Mouse (Mus musculus): Measurements from ENCODE around the gene Sox5. TPM values are rescaled to one million over a fixed set of nuclear protein-coding genes. Genes with fewer than 3 reads are reported as not detected.

Gene Sox5
- polyA plus RNA-seq, 1 experiment from 2014 or later = 61.5 TPM

DNA sequence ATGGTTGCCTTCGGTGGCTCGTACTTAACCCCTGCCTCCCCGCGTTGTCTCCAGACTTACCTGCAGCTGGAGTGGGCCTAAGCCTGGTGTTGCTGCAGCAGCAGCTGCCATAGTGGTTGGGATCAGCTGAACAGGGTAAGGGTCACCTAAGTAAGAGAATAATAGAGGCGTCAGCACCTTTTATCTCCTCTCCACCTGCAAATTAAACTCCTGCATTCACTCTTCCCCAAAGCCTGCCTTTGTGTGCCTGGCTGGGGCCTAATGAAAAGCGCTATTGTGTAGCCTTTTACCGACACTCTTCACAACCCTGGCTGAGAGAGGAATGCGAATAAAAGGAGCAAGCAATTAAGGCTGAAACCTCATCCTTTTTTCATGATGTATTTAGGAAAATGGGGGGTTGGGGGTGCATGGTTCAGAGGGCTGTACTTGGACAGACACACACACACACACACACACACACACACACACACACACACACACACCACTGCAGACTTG, 840.4 kb downstream of the Sox5 start:
- H3K27ac ChIP-seq (ENCODE audit: low read depth, low read length) = peak overlapping the region; percentile 64; the same call in 1 of the 2 replicates
- ATAC-seq (replicated peaks; ENCODE audit: low FRiP score) = peak; percentile 91
- H3K27me3 ChIP-seq (ENCODE audit: control insufficient read depth, insufficient read depth, low read length) = no peaks in the 10 kb centered on the region
- H3K4me2 ChIP-seq (ENCODE audit: low read depth, low read length, severe bottlenecking) = no peak overlapping the region
- no peak overlapping the region for H3K9ac ChIP-seq (ENCODE audit: low read length)
- H3K9me3 ChIP-seq (ENCODE audit: control insufficient read depth, low read length) = no peaks in the 10 kb centered on the region
- H3K4me1 ChIP-seq (replicated peaks; ENCODE audit: control insufficient read depth, insufficient read depth, low read length) = peaks cover 6% of the 10 kb centered on the region; the same call in 1 of the 2 replicates
- 8% methylated on average over 8 of the region's 8 CpGs for WGBS
- H3K4me3 ChIP-seq (ENCODE audit: low read depth, low read length) = no peak overlapping the region
- peak; percentile 67 for DNase-seq (ENCODE audit: low spot score)
- H3K36me3 ChIP-seq (ENCODE audit: control insufficient read depth, insufficient read depth, low read length) = no peaks in the 10 kb centered on the region; the same call in 1 of the 2 replicates

DNA sequence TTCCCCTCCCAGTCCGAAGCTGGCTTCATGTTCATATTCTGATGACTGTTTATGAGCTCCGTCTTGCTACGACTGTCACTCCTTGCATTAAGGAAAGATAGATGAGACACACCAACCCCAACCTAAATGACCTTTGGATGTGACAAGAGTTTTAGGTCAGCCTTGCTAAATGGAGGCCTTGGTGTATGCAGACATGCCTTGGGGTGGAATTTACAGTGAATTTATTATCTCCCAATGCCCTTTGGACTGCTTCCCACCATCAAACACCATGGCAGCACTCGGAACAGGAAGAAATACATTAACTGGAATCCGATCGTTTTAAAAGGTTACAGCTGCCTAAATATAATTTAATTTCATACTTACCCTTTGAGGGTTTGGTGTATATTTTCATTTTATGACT, 858.6 kb downstream of the Sox5 start:
- H3K36me3 ChIP-seq (ENCODE audit: control insufficient read depth, insufficient read depth, low read length) = no peaks in the 10 kb centered on the region
- ATAC-seq (replicated peaks; ENCODE audit: low FRiP score) = no peak
- H3K4me2 ChIP-seq (ENCODE audit: low read depth, low read length, severe bottlenecking) = no peak overlapping the region
- H3K27ac ChIP-seq (ENCODE audit: low read depth, low read length) = no peak overlapping the region
- WGBS = 87% methylated on average over 6 of the region's 6 CpGs
- DNase-seq (ENCODE audit: low spot score) = no peak
- H3K4me1 ChIP-seq (replicated peaks; ENCODE audit: control insufficient read depth, insufficient read depth, low read length) = peaks cover 4% of the 10 kb centered on the region; the same call in 1 of the 2 replicates
- H3K9me3 ChIP-seq (ENCODE audit: control insufficient read depth, low read length) = no peaks in the 10 kb centered on the region
- no peaks in the 10 kb centered on the region for H3K27me3 ChIP-seq (ENCODE audit: control insufficient read depth, insufficient read depth, low read length)
- no peak overlapping the region for H3K9ac ChIP-seq (ENCODE audit: low read length)
- no peak overlapping the region for H3K4me3 ChIP-seq (ENCODE audit: low read depth, low read length)

DNA sequence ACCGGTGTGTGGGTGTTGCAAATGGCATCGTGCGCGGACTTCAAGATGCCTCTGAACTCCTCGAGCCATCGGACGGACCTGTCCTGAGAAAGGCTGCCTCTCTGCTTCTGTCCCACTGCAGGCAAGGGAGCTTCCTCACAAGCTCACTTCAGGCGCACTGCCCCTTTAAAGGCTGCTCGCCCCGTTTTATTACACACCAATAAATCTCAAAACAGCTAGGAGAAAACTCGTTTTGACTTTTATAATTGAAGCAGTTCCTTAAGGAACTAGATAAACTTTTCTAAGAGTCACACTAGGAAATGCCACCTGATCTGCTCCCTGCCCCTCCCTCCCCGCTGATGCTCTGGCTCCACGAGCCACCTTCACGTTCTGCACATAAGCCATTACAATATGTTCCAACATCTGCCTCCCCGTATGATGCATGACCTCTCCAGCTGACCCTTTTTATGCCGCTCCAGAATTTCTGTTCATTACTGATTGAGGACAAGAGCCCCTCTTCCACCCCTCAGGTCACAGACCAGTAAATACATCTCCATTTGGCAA, 863.3 kb downstream of the Sox5 start:
- Histone ChIP-seq H3K4me2 (ENCODE audit: low read depth, low read length, severe bottlenecking) (no peak overlapping the region), H3K27ac (ENCODE audit: low read depth, low read length) (no peak overlapping the region), H3K9ac (ENCODE audit: low read length) (no peak overlapping the region), H3K27me3 (ENCODE audit: control insufficient read depth, insufficient read depth, low read length) (no peaks in the 10 kb centered on the region), H3K9me3 (ENCODE audit: control insufficient read depth, low read length) (no peaks in the 10 kb centered on the region), H3K36me3 (ENCODE audit: control insufficient read depth, insufficient read depth, low read length) (no peaks in the 10 kb centered on the region), H3K4me3 (ENCODE audit: low read depth, low read length) (no peak overlapping the region), H3K4me1 (replicated peaks; ENCODE audit: control insufficient read depth, insufficient read depth, low read length) (peaks cover 4% of the 10 kb centered on the region; the same call in 1 of the 2 replicates)
- DNase-seq (ENCODE audit: low spot score) = no peak
- ATAC-seq (replicated peaks; ENCODE audit: low FRiP score) = no peak
- WGBS = 68% methylated on average over 16 of the region's 16 CpGs

DNA sequence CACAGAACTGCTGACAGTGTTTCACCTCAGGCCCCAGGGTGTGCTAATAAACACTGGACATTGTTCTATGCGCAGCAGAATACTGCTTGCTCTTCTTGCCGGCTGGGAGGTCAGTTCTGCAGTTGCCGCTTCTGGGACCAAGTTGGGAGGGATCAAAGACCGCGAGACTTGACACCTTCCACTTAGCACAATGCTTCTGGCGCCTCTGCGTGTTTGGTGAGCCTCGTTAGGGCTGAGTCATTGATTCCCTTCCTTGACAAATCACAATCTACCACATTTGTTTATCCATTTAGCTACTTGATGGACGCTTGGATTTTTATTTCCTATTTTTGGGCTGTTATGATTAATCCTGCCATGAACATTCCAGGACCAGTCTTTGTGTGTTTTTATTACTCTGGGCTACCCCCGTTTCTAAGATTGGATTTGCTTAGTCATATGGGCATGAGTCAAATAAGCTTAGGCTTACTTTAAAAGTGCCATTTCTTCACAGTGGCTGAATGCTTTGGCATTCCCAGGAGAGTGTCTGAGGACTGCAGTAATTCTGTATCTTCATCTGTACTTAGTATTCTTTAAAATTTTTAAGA, 865.5 kb downstream of the Sox5 start:
- no peak for ATAC-seq (replicated peaks; ENCODE audit: low FRiP score)
- 65% methylated on average over 10 of the region's 10 CpGs for WGBS
- no peak for DNase-seq (ENCODE audit: low spot score)

DNA sequence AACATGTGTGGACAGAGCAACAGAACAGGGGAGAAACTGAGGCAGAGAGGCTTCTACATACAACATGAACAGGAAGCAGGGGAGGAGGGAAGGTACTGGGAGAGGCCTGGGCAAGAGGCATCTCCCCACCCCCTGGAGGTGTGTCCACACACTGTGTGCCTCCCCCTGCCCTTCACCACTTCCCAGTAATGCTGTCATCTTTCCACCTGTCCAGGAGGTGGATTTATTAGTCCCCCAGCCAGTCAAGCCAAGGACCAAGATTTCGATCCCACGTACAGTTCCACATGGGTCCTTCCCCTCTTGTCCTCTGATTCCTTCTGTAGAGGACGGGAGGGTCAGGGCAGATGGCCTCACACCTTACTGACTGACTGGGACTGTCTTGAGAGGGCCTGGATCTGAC, 866.1 kb downstream of the Sox5 start:
- DNase-seq (ENCODE audit: low spot score) (no peak), ATAC-seq (replicated peaks; ENCODE audit: low FRiP score) (0 out of 2 replicates have a peak, but pooled peaks have one; percentile 25)
- H3K27ac ChIP-seq (ENCODE audit: low read depth, low read length) = no peak overlapping the region
- H3K9me3 ChIP-seq (ENCODE audit: control insufficient read depth, low read length) = no peaks in the 10 kb centered on the region
- H3K9ac ChIP-seq (ENCODE audit: low read length) = no peak overlapping the region
- H3K27me3 ChIP-seq (ENCODE audit: control insufficient read depth, insufficient read depth, low read length) = no peaks in the 10 kb centered on the region
- H3K4me2 ChIP-seq (ENCODE audit: low read depth, low read length, severe bottlenecking) = no peak overlapping the region
- H3K4me1 ChIP-seq (replicated peaks; ENCODE audit: control insufficient read depth, insufficient read depth, low read length) = peaks cover 4% of the 10 kb centered on the region; the same call in 1 of the 2 replicates
- no peaks in the 10 kb centered on the region for H3K36me3 ChIP-seq (ENCODE audit: control insufficient read depth, insufficient read depth, low read length)
- H3K4me3 ChIP-seq (ENCODE audit: low read depth, low read length) = no peak overlapping the region
- WGBS = 88% methylated on average over 3 of the region's 3 CpGs

More for the DNA sequence above, 865.5 kb downstream of the Sox5 start:
- Histone ChIP-seq H3K36me3 (ENCODE audit: control insufficient read depth, insufficient read depth, low read length) (no peaks in the 10 kb centered on the region), H3K27me3 (ENCODE audit: control insufficient read depth, insufficient read depth, low read length) (no peaks in the 10 kb centered on the region), H3K4me1 (replicated peaks; ENCODE audit: control insufficient read depth, insufficient read depth, low read length) (peaks cover 4% of the 10 kb centered on the region; the same call in 1 of the 2 replicates), H3K4me3 (ENCODE audit: low read depth, low read length) (no peak overlapping the region), H3K9me3 (ENCODE audit: control insufficient read depth, low read length) (no peaks in the 10 kb centered on the region), H3K9ac (ENCODE audit: low read length) (no peak overlapping the region), H3K27ac (ENCODE audit: low read depth, low read length) (no peak overlapping the region), H3K4me2 (ENCODE audit: low read depth, low read length, severe bottlenecking) (no peak overlapping the region)

DNA sequence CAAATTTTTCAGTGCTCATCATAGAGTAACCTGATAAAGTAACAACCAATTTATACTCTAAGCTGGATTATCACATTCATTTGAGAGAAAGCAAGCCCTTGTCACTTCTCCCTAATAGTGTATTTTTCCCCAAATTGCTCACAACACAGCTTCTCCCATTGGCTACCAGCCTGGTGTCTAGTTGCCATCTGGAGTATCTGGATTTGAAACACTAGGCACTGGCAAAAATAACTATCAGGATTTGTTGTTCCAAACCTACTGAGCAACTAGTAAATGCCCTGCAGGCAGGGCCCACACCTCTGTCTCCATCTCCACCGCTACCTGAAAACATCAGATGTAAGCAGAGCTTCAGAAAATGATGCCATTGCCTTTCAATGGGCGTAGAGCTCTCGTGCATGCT, 869.5 kb downstream of the Sox5 start:
- H3K9me3 ChIP-seq (ENCODE audit: control insufficient read depth, low read length) = no peaks in the 10 kb centered on the region
- DNase-seq (ENCODE audit: low spot score) (no peak), ATAC-seq (replicated peaks; ENCODE audit: low FRiP score) (no peak)
- no peak overlapping the region for H3K27ac ChIP-seq (ENCODE audit: low read depth, low read length)
- H3K9ac ChIP-seq (ENCODE audit: low read length) = no peak overlapping the region
- H3K4me3 ChIP-seq (ENCODE audit: low read depth, low read length) = no peak overlapping the region
- 92% methylated on average over 3 of the region's 3 CpGs for WGBS
- H3K4me2 ChIP-seq (ENCODE audit: low read depth, low read length, severe bottlenecking) = no peak overlapping the region
- no peaks in the 10 kb centered on the region for H3K36me3 ChIP-seq (ENCODE audit: control insufficient read depth, insufficient read depth, low read length)
- no peaks in the 10 kb centered on the region for H3K27me3 ChIP-seq (ENCODE audit: control insufficient read depth, insufficient read depth, low read length)
- H3K4me1 ChIP-seq (replicated peaks; ENCODE audit: control insufficient read depth, insufficient read depth, low read length) = no peaks in the 10 kb centered on the region

DNA sequence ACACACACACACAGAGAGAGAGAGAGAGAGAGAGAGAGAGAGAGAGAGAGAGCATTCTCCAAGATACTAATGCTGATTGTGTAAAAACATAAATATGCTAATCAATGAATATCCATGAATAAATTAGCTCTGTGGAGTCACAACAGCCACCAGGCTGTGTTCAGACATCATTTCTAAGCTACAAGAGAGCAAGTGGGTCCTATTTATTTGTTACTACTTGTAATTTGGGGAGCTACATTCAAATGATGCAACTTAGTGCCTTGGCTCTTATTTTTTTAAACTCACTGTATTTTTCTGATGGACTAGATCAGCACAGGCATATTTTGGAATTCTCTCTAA, 877.1 kb downstream of the Sox5 start:
- H3K27ac ChIP-seq (ENCODE audit: low read depth, low read length) = peak overlapping the region; percentile 31; the same call in 1 of the 2 replicates
- ATAC-seq (replicated peaks; ENCODE audit: low FRiP score) (peak; percentile 34), DNase-seq (ENCODE audit: low spot score) (no peak)
- H3K27me3 ChIP-seq (ENCODE audit: control insufficient read depth, insufficient read depth, low read length) = no peaks in the 10 kb centered on the region
- no peaks in the 10 kb centered on the region for H3K9me3 ChIP-seq (ENCODE audit: control insufficient read depth, low read length)
- no peaks in the 10 kb centered on the region for H3K36me3 ChIP-seq (ENCODE audit: control insufficient read depth, insufficient read depth, low read length)
- no peak overlapping the region for H3K4me2 ChIP-seq (ENCODE audit: low read depth, low read length, severe bottlenecking)
- H3K9ac ChIP-seq (ENCODE audit: low read length) = no peak overlapping the region
- H3K4me3 ChIP-seq (ENCODE audit: low read depth, low read length) = no peak overlapping the region
- peaks cover 6% of the 10 kb centered on the region; the same call in 1 of the 2 replicates for H3K4me1 ChIP-seq (replicated peaks; ENCODE audit: control insufficient read depth, insufficient read depth, low read length)

DNA sequence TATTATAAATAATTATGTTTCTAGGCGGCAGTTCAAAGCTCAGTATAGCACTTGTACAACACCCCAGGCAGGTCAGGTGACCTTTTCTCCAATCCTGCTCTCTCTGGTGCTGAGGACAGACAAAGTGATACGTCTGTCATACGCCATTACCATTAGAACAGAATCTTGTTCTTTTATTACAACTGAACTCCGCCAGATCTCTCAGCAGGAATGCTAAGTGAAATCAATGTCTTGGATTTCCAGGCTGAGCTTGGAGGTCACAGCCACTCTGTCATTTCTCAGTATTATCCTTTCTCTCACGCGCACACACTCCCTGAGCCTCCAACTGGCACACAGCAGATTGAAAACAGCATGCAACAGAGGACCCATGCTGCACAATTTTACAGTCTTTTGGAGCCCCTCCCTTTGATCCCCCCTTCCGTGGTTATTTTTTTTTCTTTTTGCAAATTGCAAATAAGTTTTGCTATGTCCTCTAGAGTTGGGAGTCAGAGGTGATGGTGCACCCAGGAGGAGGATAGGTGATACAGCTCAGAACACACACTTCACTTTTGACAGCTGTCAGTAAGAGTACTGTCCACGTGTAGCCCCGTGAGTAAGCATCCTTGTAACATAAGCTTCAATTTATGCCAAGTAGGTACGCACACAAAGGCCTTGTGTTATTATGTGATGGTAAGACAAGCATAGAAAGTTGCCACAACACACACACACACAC, 877.6 kb downstream of the Sox5 start:
- Histone ChIP-seq H3K27me3 (ENCODE audit: control insufficient read depth, insufficient read depth, low read length) (no peaks in the 10 kb centered on the region), H3K4me1 (replicated peaks; ENCODE audit: control insufficient read depth, insufficient read depth, low read length) (peaks cover 6% of the 10 kb centered on the region; the same call in 1 of the 2 replicates), H3K36me3 (ENCODE audit: control insufficient read depth, insufficient read depth, low read length) (no peaks in the 10 kb centered on the region), H3K4me2 (ENCODE audit: low read depth, low read length, severe bottlenecking) (no peak overlapping the region), H3K27ac (ENCODE audit: low read depth, low read length) (peak overlapping the region; percentile 37; the same call in 1 of the 2 replicates), H3K4me3 (ENCODE audit: low read depth, low read length) (no peak overlapping the region), H3K9me3 (ENCODE audit: control insufficient read depth, low read length) (no peaks in the 10 kb centered on the region), H3K9ac (ENCODE audit: low read length) (no peak overlapping the region)
- no peak for DNase-seq (ENCODE audit: low spot score)
- WGBS = 36% methylated on average over 10 of the region's 10 CpGs
- peak; percentile 84 for ATAC-seq (replicated peaks; ENCODE audit: low FRiP score)

Data from forebrain, embryonic 11.5 days (tissue).